Mouse (Mus musculus) embryonic facial prominence, embryonic 11.5 days (tissue): ENCODE measurements at regions not wholly inside any gene's neighbourhood (a gene's known extent, or its start where the extent isn't known, plus 50 kb on each side); places are given as distances from the start of the nearest gene placed in this dataset.

ENCODE experiments used
- ATAC-seq: fragments of 200-750 bp; cut with Nextera tagmentation; replicated peaks from 2 replicates; pipeline ENCODE4 v1.8.0; 2017; ENCODE audit warnings: low read depth; ENCODE audit not compliant: insufficient number of reproducible peaks, low FRiP score, low TSS enrichment
- DNase-seq: peaks from one replicate; pipeline ENCODE4 v3.0.0-alpha.2; 2015; ENCODE audit warnings: low spot score
- H3K27ac ChIP-seq: fragments of 300-500 bp; sonication (generic); replicated peaks from 2 replicates; pipeline ENCODE4 v1.5.1; 2014; ENCODE audit warnings: mild to moderate bottlenecking, low read depth, low read length, control low read depth
- H3K27me3 ChIP-seq: fragments of 300-500 bp; sonication (generic); 2 replicates; pipeline ENCODE4 v1.6.1; 2014; ENCODE audit warnings: mild to moderate bottlenecking, low read length, moderate library complexity, mixed read lengths; ENCODE audit not compliant: control insufficient read depth, insufficient read depth
- H3K36me3 ChIP-seq: fragments of 300-500 bp; sonication (generic); replicated peaks from 2 replicates; pipeline ENCODE4 v1.6.1; 2014; ENCODE audit warnings: low read depth, mild to moderate bottlenecking, low read length, moderate library complexity, mixed read lengths; ENCODE audit not compliant: control insufficient read depth, insufficient read depth
- H3K4me1 ChIP-seq: fragments of 300-500 bp; sonication (generic); 2 replicates; pipeline ENCODE4 v1.6.1; 2014; ENCODE audit warnings: low read length, mixed read lengths; ENCODE audit not compliant: control insufficient read depth, insufficient read depth
- H3K4me2 ChIP-seq: fragments of 300-500 bp; sonication (generic); 2 replicates; pipeline ENCODE4 v1.6.1; 2014; ENCODE audit warnings: low read depth, mild to moderate bottlenecking, control low read depth, low read length, moderate library complexity
- H3K4me3 ChIP-seq: fragments of 300-500 bp; sonication (generic); 2 replicates; pipeline ENCODE4 v1.5.1; 2014; ENCODE audit warnings: low read depth, low read length, control low read depth
- H3K9ac ChIP-seq: fragments of 300-500 bp; sonication (generic); replicated peaks from 2 replicates; pipeline ENCODE4 v1.6.1; 2014; ENCODE audit warnings: mild to moderate bottlenecking, control low read depth, low read length
- H3K9me3 ChIP-seq: fragments of 300-500 bp; sonication (generic); replicated peaks from 2 replicates; pipeline ENCODE4 v1.6.1; 2016; ENCODE audit warnings: mild to moderate bottlenecking, low read length, inconsistent platforms, mixed read lengths; ENCODE audit not compliant: control insufficient read depth
- WGBS: fragments of 180-500 bp; shearing (Covaris S2); extraction: QIAGEN DNeasy Blood & Tissue Kit; methylation state at CpG from one replicate; pipeline ENCODE4 v1.1.7; 2014; 5-methylcytosine and 5-hydroxymethylcytosine counted together

- H3K27me3 ChIP-seq, result no peaks in the 10 kb centered on the region
- no peak for ATAC-seq
These were observed 183.1 kb downstream of the Pcdh19 start for GRCm38 (mm10) chrX:133505683-133506082.

DNA sequence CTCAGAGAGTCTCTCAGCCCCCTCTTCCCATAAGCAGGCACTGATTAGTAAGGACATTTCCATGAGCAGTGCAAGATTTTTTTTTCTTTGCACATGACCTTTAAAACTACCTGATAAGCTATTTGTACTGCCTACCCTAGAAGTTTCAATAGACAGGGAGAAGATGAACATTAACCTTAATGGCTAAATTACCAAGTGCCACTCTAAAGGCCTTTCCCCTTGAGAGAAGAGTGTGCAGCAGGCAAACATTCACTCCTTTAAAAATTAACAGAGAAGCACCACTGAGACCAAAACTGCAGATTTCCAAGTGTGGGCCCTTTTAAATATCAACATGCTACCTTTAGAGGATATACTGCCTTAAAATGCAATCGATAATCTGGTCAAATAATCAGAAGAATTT is 226.9 kb downstream of the Pcdh19 start:
- no peaks in the 10 kb centered on the region for H3K9me3 ChIP-seq
- no peak overlapping the region for H3K9ac ChIP-seq
- no peaks in the 10 kb centered on the region for H3K27me3 ChIP-seq
- no peak overlapping the region for H3K4me2 ChIP-seq
- H3K27ac ChIP-seq, result no peak overlapping the region
- WGBS, result 83% methylated on average over 1 of the region's 1 CpGs
- H3K4me1 ChIP-seq, result no peaks in the 10 kb centered on the region
- no peak overlapping the region for H3K4me3 ChIP-seq
- DNase-seq, result no peak
- ATAC-seq, result no peak
- no peaks in the 10 kb centered on the region for H3K36me3 ChIP-seq

More at GRCm38 (mm10) chrX:133505683-133506082, 183.1 kb downstream of the Pcdh19 start:
- Histone ChIP-seq H3K9ac (no peak overlapping the region), H3K36me3 (no peaks in the 10 kb centered on the region), H3K27ac (no peak overlapping the region), H3K4me1 (no peaks in the 10 kb centered on the region), H3K4me3 (no peak overlapping the region), H3K4me2 (no peak overlapping the region), H3K9me3 (no peaks in the 10 kb centered on the region)
- DNase-seq, result no peak
- WGBS, result 76% methylated on average over 3 of the region's 3 CpGs

DNA sequence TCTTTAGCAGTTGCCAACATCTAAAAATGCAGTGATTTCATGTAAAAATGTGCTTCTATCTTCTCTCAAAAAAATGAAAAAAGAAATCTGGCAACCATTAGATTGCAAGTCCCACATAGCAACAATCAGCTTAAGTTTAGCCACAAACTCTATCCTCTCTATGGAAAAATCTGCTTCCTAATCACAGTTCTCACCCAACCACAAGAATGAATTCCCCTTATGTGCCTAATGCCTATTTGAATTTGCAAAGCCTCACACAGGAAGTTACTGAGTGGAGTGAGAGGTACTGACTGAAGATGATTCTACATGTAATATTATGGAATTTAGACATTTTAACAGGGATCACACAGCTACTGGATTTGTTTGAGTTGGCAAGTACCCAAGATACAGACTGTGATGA is 241.4 kb downstream of the Pcdh19 start:
- Histone ChIP-seq H3K36me3 (no peaks in the 10 kb centered on the region), H3K9me3 (no peaks in the 10 kb centered on the region), H3K4me1 (no peaks in the 10 kb centered on the region), H3K4me3 (no peak overlapping the region), H3K9ac (no peak overlapping the region), H3K4me2 (no peak overlapping the region), H3K27ac (no peak overlapping the region), H3K27me3 (no peaks in the 10 kb centered on the region)
- no peak for DNase-seq
- ATAC-seq, result no peak

DNA sequence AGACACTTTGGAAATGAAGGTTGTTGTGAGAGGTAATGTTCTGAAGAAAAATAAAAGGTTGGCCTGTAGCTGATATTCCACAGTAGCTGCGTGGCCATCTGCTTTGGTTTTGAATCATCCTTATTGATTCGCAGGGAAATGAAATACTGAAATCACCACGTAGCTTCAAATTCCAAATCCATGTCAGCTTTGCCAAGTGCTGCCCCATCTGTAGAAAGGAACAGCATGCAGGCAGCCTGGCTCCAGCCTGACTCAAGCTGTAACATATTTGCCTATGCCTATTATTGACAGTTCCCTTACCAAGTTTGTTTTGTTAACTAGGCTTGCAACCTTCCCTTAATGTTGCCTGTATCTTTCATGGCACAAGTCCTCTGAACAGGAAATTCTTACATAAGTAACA is 286.3 kb downstream of the Pcdh19 start:
- H3K4me1 ChIP-seq, result no peaks in the 10 kb centered on the region
- ATAC-seq (no peak), DNase-seq (no peak)
- H3K27ac ChIP-seq, result no peak overlapping the region
- WGBS, result 82% methylated on average over 3 of the region's 3 CpGs
- H3K9me3 ChIP-seq, result no peaks in the 10 kb centered on the region
- H3K4me2 ChIP-seq, result no peak overlapping the region
- no peaks in the 10 kb centered on the region for H3K36me3 ChIP-seq
- no peak overlapping the region for H3K9ac ChIP-seq
- no peak overlapping the region for H3K4me3 ChIP-seq
- no peaks in the 10 kb centered on the region for H3K27me3 ChIP-seq

GRCm38 (mm10) chrX:133387791-133388190 is 301.0 kb downstream of the Pcdh19 start:
- Histone ChIP-seq H3K27me3 (no peaks in the 10 kb centered on the region), H3K9me3 (no peaks in the 10 kb centered on the region), H3K27ac (no peak overlapping the region), H3K36me3 (no peaks in the 10 kb centered on the region), H3K4me3 (no peak overlapping the region), H3K4me2 (no peak overlapping the region), H3K9ac (no peak overlapping the region), H3K4me1 (no peaks in the 10 kb centered on the region)
- DNase-seq (no peak), ATAC-seq (no peak)

GRCm38 (mm10) chrX:133373960-133374359 is 314.8 kb downstream of the Pcdh19 start:
- ATAC-seq, result no peak
- H3K9ac ChIP-seq, result no peak overlapping the region
- no peaks in the 10 kb centered on the region for H3K36me3 ChIP-seq
- no peak overlapping the region for H3K27ac ChIP-seq
- DNase-seq, result peak; percentile 7
- WGBS, result 64% methylated on average over 1 of the region's 1 CpGs
- H3K4me3 ChIP-seq, result no peak overlapping the region
- H3K4me2 ChIP-seq, result no peak overlapping the region
- H3K27me3 ChIP-seq, result no peaks in the 10 kb centered on the region
- H3K4me1 ChIP-seq, result no peaks in the 10 kb centered on the region
- H3K9me3 ChIP-seq, result no peaks in the 10 kb centered on the region

DNA sequence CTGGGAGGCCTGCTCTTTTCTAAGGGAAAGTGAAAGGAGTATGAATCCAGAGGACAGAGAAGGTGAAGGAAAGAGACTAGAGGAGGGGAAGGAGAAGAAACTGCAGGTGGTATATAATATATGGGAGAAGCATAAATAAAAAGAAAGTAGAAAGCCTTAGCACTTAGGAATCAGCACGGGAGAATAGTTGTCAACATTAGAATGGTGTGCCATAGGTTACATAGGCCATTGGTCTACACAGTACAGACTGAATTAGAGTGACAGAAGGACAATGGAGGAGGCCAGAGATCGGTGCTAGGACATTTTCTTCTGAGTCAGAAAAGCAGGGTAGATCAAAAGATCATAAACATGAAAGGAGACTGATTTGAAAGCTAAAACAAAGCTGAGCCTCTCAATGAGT is 315.7 kb downstream of the Pcdh19 start:
- no peak for ATAC-seq
- H3K27me3 ChIP-seq, result no peaks in the 10 kb centered on the region

DNA sequence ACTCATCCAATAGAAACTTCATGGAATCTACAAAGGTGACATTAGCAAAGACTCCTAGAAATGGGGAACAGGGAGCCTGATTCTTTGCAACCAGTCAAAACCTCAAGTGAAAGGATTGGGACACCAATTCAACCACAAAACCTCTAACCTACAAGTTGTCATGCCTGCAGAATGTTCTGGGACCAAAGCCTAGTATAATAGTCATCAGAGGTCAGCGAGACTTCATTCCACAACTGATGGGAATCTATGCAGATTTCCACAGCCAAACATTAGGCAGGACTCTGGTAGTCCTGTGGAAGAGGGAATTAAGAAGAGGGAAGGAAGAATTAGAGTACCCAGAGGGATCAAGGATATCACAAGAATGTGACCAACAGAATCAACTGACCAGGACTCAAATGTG is 316.4 kb downstream of the Pcdh19 start:
- 89% methylated on average over 1 of the region's 1 CpGs for WGBS

More for the DNA sequence above, 315.7 kb downstream of the Pcdh19 start:
- Histone ChIP-seq H3K4me1 (no peaks in the 10 kb centered on the region), H3K4me2 (no peak overlapping the region), H3K9me3 (no peaks in the 10 kb centered on the region), H3K4me3 (no peak overlapping the region), H3K36me3 (no peaks in the 10 kb centered on the region), H3K27ac (no peak overlapping the region), H3K9ac (no peak overlapping the region)
- DNase-seq, result no peak
- WGBS, result 64% methylated on average over 2 of the region's 2 CpGs

DNA sequence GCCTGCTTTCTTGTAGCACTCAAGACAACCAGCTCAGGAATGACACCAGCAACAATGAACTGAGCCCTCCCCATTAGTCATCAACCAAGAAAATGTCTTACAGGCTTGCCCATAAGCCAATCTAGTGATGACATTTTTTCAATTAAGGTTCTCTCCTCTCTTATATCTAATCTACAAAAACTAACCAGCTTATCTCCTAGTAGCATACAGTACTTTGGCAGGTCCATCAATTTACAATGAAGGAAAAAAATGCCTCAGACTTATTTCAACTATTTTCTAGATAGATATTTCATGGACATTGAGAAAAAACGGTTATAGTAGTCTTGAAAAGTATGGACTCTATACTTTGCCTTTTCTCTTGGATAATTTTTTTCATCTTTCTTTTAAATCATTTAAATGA is 328.0 kb downstream of the Pcdh19 start:
- Histone ChIP-seq H3K27ac (no peak overlapping the region), H3K9me3 (no peaks in the 10 kb centered on the region), H3K36me3 (no peaks in the 10 kb centered on the region), H3K4me1 (no peaks in the 10 kb centered on the region), H3K27me3 (no peaks in the 10 kb centered on the region), H3K4me3 (no peak overlapping the region), H3K9ac (no peak overlapping the region), H3K4me2 (no peak overlapping the region)
- DNase-seq (no peak), ATAC-seq (no peak)
- 69% methylated on average over 1 of the region's 1 CpGs for WGBS

More for the DNA sequence above, 316.4 kb downstream of the Pcdh19 start:
- ATAC-seq (no peak), DNase-seq (no peak)
- Histone ChIP-seq H3K9me3 (no peaks in the 10 kb centered on the region), H3K27ac (no peak overlapping the region), H3K27me3 (no peaks in the 10 kb centered on the region), H3K4me2 (no peak overlapping the region), H3K36me3 (no peaks in the 10 kb centered on the region), H3K9ac (no peak overlapping the region), H3K4me1 (no peaks in the 10 kb centered on the region), H3K4me3 (no peak overlapping the region)
